Mouse (Mus musculus) hindbrain, embryonic 10.5 days (tissue): ENCODE results near the gene Gsdmc4. TPM values are rescaled to one million over a fixed set of nuclear protein-coding genes. Genes with fewer than 3 reads are reported as not detected.
"Not testable (repeated sequence)": the region's sequence is repeated elsewhere in the genome, so short reads cannot be mapped to it uniquely, and the experiment has no call there.

Experiments used
- DNase-seq: peaks from one replicate; pipeline ENCODE4 v3.0.0-alpha.2; 2017; ENCODE audit warnings: low spot score
- H3K27ac ChIP-seq: fragments of 300-500 bp; sonication (generic); 2 replicates; pipeline ENCODE4 v1.5.1; 2016; ENCODE audit warnings: mild to moderate bottlenecking, moderate library complexity
- H3K27me3 ChIP-seq: fragments of 300-500 bp; sonication (generic); 2 replicates; pipeline ENCODE4 v1.6.1; 2016; ENCODE audit warnings: mild to moderate bottlenecking; ENCODE audit not compliant: poor library complexity, insufficient read depth, severe bottlenecking
- H3K36me3 ChIP-seq: fragments of 300-500 bp; sonication (generic); 2 replicates; pipeline ENCODE4 v1.6.1; 2016; ENCODE audit warnings: mild to moderate bottlenecking, moderate library complexity
- H3K4me1 ChIP-seq: fragments of 300-500 bp; sonication (generic); replicated peaks from 2 replicates; pipeline ENCODE4 v1.6.1; 2016; ENCODE audit warnings: mild to moderate bottlenecking
- H3K4me3 ChIP-seq: fragments of 300-500 bp; sonication (generic); 2 replicates; pipeline ENCODE4 v1.5.1; 2016; ENCODE audit warnings: mild to moderate bottlenecking, moderate library complexity
- H3K9me3 ChIP-seq: fragments of 300-500 bp; sonication (generic); 2 replicates; pipeline ENCODE4 v1.6.1; 2016; ENCODE audit warnings: mild to moderate bottlenecking, moderate library complexity
- WGBS: fragments of 180-500 bp; shearing (Covaris S2); methylation state at CpG from one replicate; pipeline ENCODE4 v1.1.7; 2016; 5-methylcytosine and 5-hydroxymethylcytosine counted together
- polyA plus RNA-seq: library from polyadenylated mRNA; unstranded; fragments of >200 nt; fragmentation: Nextera tagmentation; extraction: Ambion mirVana; gene quantifications from 2 replicates; pipeline ENCODE4 v1.2.1, GENCODE M21; 2016

Gene Gsdmc4
- polyA plus RNA-seq, result not detected in 2 replicates

GRCm38 (mm10) chr15:63912197-63912596 lies at the start of gene Gsdmc4:
Gsdmc4 (minus strand) TSS chr15:63912297.
- H3K4me3 ChIP-seq, H3K36me3 ChIP-seq, DNase-seq, H3K4me1 ChIP-seq, H3K9me3 ChIP-seq, H3K27ac ChIP-seq, H3K27me3 ChIP-seq: not testable (repeated sequence)
- 88% methylated on average over 2 of the region's 2 CpGs for WGBS

DNA sequence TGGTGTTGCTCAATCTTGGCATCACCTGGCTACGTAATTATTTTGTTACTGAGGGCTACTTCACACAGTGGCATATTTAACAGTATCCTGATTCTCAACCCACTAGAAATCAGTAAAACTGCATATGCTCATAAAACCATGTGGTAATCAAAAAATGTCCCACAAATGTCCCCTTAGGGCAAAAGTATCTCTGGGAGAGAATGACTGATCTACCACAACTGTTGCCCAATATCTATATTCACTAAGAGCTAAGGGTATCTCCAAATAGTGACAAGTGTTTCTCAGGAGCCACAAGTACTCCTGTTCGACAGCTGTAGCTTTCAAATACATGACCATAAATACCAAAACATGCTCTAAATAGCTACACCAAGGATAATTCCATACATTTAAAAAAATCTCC lies 48.4 kb upstream of the Gsdmc4 start:
- no peaks in the 10 kb centered on the region for H3K4me1 ChIP-seq
- DNase-seq, result no peak
- no peaks in the 10 kb centered on the region for H3K9me3 ChIP-seq
- H3K27ac ChIP-seq, result no peak overlapping the region
- no peak overlapping the region for H3K4me3 ChIP-seq
- no peaks in the 10 kb centered on the region for H3K27me3 ChIP-seq
- 94% methylated on average over 2 of the region's 2 CpGs for WGBS
- H3K36me3 ChIP-seq, result no peaks in the 10 kb centered on the region

- H3K4me1 ChIP-seq, result no peaks in the 10 kb centered on the region
- no peaks in the 10 kb centered on the region for H3K36me3 ChIP-seq
- H3K9me3 ChIP-seq, result no peaks in the 10 kb centered on the region
- no peak overlapping the region for H3K4me3 ChIP-seq
- H3K27me3 ChIP-seq, result no peaks in the 10 kb centered on the region
- H3K27ac ChIP-seq, result no peak overlapping the region
- DNase-seq, result no peak
Measured at GRCm38 (mm10) chr15:63957553-63957952, 45.5 kb upstream of the Gsdmc4 start.

- no peak for DNase-seq
- H3K27me3 ChIP-seq, result no peaks in the 10 kb centered on the region
- no peaks in the 10 kb centered on the region for H3K36me3 ChIP-seq
- no peaks in the 10 kb centered on the region for H3K9me3 ChIP-seq
- WGBS, result 93% methylated on average over 4 of the region's 4 CpGs
- no peaks in the 10 kb centered on the region for H3K4me1 ChIP-seq
- H3K4me3 ChIP-seq, result no peak overlapping the region
- H3K27ac ChIP-seq, result no peak overlapping the region
Measured at GRCm38 (mm10) chr15:63953256-63953655, 41.2 kb upstream of the Gsdmc4 start.

- H3K4me3 ChIP-seq, result no peak overlapping the region
- H3K27ac ChIP-seq, result no peak overlapping the region
- H3K4me1 ChIP-seq, result no peaks in the 10 kb centered on the region
- no peak for DNase-seq
- no peaks in the 10 kb centered on the region for H3K27me3 ChIP-seq
- WGBS, result 93% methylated on average over 1 of the region's 1 CpGs
- H3K36me3 ChIP-seq, result peaks cover 68% of the 10 kb centered on the region
- H3K9me3 ChIP-seq, result no peaks in the 10 kb centered on the region
Measured at GRCm38 (mm10) chr15:63941221-63941620, 29.1 kb upstream of the Gsdmc4 start.

DNA sequence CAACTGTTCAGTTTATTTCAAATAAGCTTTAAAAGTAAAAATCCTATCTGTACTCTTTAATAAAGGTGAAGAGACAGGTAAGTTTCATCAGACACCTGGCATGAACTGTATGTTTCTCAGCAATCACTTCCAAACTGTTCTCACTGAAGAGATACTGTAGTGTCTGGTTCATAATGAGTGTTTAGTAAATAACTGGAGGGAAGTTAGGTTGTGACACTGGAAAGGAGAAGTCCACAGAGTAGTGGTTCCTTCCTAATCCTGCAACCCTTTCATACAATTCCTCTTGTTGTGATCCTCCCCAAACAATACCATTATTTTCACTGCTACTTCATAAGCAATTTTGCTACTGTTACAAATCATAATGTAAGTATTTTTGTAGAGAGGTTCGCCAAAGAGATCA lies 20.6 kb upstream of the Gsdmc4 start:
- Histone ChIP-seq H3K4me1 (no peaks in the 10 kb centered on the region), H3K9me3 (no peaks in the 10 kb centered on the region), H3K27ac (no peak overlapping the region), H3K4me3 (no peak overlapping the region), H3K27me3 (no peaks in the 10 kb centered on the region), H3K36me3 (peaks cover 77% of the 10 kb centered on the region)
- WGBS, result 91% methylated on average over 1 of the region's 1 CpGs
- no peak for DNase-seq

DNA sequence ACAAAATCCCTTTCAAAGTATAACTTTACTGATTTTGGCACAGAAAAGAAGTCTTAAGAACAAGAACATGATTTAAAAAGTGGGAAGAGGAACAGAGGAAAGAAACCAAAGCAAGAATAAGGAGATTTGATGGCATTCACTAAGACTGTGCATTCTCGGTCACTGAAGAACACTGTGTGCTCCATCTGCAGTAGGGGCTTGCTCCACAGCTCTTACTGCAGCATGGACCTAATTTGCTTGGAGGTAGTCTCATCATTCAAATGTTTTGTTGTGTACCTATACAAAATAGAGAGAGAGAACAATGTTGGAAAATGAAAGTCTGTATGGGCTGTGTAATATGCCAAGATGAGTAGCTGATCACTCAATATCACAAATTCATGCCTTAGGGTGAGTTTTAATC lies 19.3 kb upstream of the Gsdmc4 start:
- Histone ChIP-seq H3K27ac (no peak overlapping the region), H3K9me3 (no peaks in the 10 kb centered on the region), H3K4me1 (no peaks in the 10 kb centered on the region), H3K4me3 (no peak overlapping the region), H3K36me3 (peaks cover 68% of the 10 kb centered on the region), H3K27me3 (no peaks in the 10 kb centered on the region)
- DNase-seq, result no peak
- WGBS, result 97% methylated on average over 1 of the region's 1 CpGs

DNA sequence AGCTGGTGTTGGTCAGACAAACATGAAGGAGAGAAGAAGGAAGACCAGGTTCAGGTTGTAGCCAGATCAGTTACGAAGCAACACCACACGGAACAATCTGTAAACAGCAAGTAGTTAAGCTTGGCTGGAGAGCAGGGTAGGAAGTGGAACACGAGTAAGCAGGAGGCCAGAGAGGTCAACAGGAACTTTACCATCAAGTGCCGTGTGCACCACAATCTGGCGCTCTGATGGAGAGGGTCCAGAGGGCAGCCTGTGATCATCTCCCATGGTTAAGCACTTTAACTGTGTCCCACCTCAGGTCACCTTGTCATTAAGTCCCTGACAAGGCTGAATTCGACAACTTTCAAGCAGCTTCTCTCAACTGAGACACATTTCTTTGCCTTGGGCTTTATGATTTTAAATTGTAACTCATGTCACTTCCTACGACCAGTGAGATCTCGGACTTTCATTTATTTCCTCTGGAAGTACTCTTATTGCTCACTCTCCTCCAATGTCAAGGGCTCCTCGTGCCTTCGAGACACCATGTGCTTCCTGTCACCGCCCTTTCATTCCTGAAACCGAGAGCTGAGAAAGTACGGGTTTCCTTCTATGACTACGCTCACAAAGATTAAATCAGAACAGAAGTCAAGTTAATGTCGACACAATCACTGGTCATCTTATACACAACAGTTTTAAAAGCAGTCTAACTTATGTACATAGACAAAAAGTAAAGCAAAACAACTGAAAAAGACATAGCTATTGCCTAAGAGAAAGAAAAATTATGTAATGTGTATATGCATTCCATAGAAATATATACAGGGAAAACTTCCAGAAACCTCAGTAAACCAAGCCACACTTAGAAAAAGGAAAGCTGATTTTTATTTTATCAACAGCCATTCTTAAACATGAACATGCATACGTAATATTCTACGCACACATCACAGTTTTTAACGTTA lies 18.3 kb upstream of the Gsdmc4 start:
- no peaks in the 10 kb centered on the region for H3K9me3 ChIP-seq
- WGBS, result 92% methylated on average over 18 of the region's 18 CpGs

DNA sequence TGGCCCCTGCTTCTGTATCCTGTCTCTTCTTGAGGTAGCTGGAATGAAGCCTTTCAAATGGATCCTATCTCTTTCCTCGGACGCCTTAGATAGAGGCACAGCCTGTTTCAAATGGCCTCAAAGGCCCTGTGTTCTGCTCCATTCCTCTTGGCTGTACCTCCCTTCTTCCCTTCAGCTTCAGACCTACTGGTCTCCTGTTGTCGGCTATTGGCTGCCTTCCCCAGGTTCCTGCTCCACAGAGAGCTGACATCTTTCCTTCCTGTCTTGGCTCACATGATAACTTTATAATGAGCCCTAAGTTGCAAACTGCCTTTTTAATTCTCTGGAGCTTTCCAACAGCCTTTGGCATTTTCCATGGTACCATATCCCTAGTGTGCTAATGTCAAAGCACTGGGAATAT lies 14.1 kb upstream of the Gsdmc4 start:
- DNase-seq, result no peak
- Histone ChIP-seq H3K9me3 (no peaks in the 10 kb centered on the region), H3K36me3 (peaks cover 24% of the 10 kb centered on the region), H3K27ac (no peak overlapping the region), H3K27me3 (no peaks in the 10 kb centered on the region), H3K4me3 (no peak overlapping the region), H3K4me1 (no peaks in the 10 kb centered on the region)
- WGBS, result 87% methylated on average over 3 of the region's 3 CpGs

More for the DNA sequence above, 18.3 kb upstream of the Gsdmc4 start:
- Histone ChIP-seq H3K36me3 (peaks cover 61% of the 10 kb centered on the region), H3K27me3 (no peaks in the 10 kb centered on the region), H3K4me3 (no peak overlapping the region), H3K4me1 (no peaks in the 10 kb centered on the region), H3K27ac (no peak overlapping the region)
- DNase-seq, result no peak

DNA sequence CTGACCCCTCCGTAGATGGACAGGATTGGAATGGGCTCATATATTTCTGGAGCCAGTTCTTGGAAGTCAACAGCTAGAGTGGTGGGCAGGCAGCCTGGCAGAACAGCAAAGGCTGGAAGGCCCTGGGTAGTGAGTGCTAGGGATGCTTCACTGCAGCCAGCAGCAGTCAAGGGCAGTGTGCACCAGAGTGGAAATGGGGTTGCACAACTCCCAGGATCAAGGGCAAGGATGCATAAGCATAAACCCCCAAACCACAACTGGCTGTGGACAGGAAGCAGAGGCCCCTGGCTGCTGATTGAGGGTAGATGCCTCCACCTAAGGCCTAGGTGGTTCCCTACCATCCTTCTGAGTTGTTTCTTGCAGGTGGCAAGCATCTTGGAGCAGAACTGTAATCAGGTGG lies 12.4 kb upstream of the Gsdmc4 start:
- no peaks in the 10 kb centered on the region for H3K27me3 ChIP-seq
- H3K36me3 ChIP-seq, result peaks cover 10% of the 10 kb centered on the region
- H3K4me1 ChIP-seq, result no peaks in the 10 kb centered on the region
- DNase-seq, result no peak
- no peak overlapping the region for H3K27ac ChIP-seq
- WGBS, result 95% methylated on average over 1 of the region's 1 CpGs
- no peaks in the 10 kb centered on the region for H3K9me3 ChIP-seq
- H3K4me3 ChIP-seq, result no peak overlapping the region

GRCm38 (mm10) chr15:63921618-63922017 lies 9.5 kb upstream of the Gsdmc4 start:
- 93% methylated on average over 2 of the region's 5 CpGs for WGBS
- not testable (repeated sequence) for H3K4me3 ChIP-seq, H3K4me1 ChIP-seq, H3K27ac ChIP-seq, H3K36me3 ChIP-seq, H3K27me3 ChIP-seq, H3K9me3 ChIP-seq, DNase-seq

DNA sequence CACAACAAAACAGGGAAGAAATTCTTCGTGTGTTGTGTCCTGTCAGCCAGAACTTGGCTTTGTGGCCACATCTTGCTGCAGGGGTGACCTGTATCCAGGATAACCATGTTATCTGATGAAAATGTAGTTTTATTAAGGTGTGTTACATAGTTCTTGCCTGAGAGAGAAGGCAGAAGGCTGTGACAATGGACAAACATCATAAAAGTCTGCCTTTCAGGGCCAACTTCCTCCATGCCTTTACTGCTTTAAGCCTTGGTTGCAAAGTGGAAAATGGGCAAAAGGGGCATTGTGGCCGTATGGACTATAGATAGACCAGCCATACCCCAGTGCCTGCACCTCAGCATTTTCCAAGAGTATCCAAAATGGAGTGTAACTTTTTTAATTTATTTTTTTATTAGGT lies 7.6 kb upstream of the Gsdmc4 start:
- H3K4me1 ChIP-seq, H3K27ac ChIP-seq, DNase-seq, H3K27me3 ChIP-seq, H3K9me3 ChIP-seq, H3K4me3 ChIP-seq, H3K36me3 ChIP-seq: not testable (repeated sequence)
- 75% methylated on average over 2 of the region's 2 CpGs for WGBS

DNA sequence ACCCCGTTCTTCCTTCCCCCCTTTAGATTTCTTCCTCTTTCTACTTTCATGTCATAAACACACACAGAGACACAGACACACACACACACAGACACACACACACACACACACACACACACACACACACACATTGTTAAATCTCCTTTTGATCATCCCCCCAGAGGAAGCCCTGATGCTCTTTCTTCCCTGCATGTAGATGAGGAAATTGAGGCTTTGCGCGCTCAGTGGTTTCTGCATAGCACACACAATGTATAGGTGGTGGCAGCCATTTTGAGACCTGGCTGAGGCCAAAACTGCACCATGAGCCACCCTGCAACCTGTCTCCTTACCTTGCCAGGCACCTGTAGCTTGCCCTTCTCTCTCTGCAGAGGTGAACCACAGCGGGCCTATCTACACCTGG lies 4.5 kb upstream of the Gsdmc4 start:
- DNase-seq, H3K4me1 ChIP-seq, H3K27ac ChIP-seq, H3K27me3 ChIP-seq, H3K9me3 ChIP-seq, H3K4me3 ChIP-seq, H3K36me3 ChIP-seq: not testable (repeated sequence)
- WGBS, result 91% methylated on average over 4 of the region's 4 CpGs

GRCm38 (mm10) chr15:63909896-63910295 lies 2.2 kb downstream of the Gsdmc4 start:
- not testable (repeated sequence) for H3K4me3 ChIP-seq, H3K36me3 ChIP-seq, DNase-seq, H3K27ac ChIP-seq, H3K4me1 ChIP-seq, H3K27me3 ChIP-seq, H3K9me3 ChIP-seq
